Mouse (Mus musculus): Measurements from ENCODE around the gene Ticam1.
"Not testable (repeated sequence)": the region's sequence is repeated elsewhere in the genome, so short reads cannot be mapped to it uniquely, and the experiment has no call there.

Gene Ticam1

DNA sequence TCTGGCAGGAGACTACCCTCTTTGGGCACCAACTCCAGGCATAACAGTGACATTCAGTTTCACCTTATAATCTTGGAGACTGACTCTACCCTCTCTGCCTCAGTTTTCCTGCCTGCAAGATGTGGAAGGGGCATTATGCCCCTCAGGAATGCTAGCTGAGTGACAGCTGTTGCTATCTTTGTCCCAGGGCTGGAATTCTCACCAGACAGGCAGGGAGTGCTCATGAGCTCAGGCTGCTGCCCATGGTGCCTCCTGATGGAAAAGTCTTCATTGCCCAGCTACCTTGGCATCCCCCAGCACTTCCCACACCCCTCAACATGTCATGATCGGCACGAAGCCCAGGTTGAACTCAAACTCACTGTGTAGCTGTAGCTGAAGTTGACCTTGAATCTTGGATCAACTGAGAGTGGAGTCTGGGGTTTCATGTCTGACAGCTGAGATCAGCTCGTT, 13.9 kb downstream of the Ticam1 start:
- no peak for DNase-seq

DNA sequence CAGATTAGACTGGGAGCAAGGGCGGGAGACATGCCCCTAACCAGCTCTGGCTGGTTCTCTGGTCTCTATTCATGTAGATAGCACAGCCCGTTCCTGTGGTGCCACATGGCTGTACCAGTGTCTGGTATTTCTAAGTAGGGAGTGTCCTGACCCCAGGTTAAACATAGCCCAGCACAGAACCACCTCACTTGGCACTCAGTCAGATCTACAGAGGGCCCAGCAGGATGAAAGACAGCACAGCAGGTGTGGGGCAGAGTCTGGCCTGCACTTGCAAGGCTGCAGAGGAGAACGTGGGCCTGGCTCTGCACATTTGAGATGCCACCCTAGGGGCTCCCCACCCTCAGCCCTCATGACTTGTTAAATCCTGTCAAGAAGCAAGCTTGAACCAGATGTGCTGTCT, 15.4 kb downstream of the Ticam1 start:
- no peak for DNase-seq

DNA sequence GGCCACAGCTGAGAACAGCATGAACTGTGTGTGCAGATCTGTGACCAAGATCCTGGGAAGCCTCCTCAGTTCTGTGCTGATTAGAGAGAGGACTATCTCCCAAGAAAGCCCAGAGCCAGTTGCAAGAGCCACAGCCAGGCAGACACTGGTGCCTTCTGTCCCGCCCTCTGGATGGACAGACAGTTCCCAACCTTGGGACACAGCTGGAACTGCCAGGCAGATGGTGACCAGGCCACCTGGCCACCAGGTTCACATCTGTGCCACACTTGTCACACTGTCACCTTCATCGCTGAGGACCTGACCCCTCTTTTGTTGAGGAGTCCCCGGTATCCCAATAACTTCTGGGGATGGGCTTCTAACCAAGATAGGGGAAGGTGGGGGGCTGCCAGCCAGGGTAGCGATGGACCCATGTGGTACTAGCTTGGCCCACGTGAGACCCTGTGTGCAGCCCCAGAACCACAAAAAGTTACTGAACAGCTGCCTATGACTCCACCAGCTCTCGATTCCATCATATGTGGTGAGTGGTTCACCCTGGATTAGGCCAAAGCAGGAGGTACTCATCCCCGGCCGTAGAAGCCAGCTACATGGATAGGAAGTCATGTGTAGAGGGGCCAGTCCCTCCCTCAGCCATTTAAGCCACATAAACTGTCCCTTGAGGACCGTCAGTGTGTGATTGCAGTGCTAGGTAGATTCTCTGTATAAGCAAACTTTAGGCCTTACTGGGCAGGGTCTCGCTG, 17.1 kb downstream of the Ticam1 start:
- DNase-seq, result no peak

GRCm38 (mm10) chr17:56258812-56259211, 17.8 kb downstream of the Ticam1 start:
- not testable (repeated sequence) for DNase-seq

- DNase-seq, result not testable (repeated sequence)
Observed at GRCm38 (mm10) chr17:56258269-56258668, 18.3 kb downstream of the Ticam1 start.

DNA sequence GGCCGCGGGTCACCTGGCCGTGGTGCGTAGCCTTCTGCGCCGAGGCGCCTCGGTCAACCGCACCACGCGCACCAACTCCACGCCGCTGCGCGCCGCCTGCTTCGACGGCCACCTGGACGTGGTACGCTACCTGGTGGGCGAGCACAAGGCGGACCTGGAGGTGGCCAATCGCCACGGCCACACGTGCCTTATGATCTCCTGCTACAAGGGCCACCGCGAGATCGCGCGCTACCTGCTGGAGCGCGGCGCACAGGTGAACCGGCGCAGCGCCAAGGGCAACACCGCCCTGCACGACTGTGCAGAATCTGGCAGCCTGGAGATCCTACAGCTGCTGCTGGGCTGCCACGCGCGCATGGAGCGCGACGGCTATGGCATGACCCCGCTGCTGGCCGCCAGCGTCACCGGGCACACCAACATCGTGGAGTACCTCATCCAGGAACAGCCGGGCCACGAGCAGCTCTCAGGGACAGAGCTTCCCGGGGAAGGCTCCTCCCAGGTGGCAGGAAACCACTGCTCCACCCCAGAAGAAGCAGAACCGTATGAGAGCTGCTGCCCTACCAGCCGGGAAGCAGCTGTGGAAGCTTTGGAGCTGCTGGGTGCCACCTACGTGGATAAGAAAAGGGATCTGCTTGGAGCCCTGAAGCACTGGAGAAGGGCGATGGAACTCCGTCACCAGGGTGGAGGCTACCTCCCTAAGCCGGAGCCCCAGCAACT, 19.2 kb downstream of the Ticam1 start:
- peak in 1 of 2 experiments; percentile 53 for DNase-seq

GRCm38 (mm10) chr17:56256239-56256881, 20.2 kb downstream of the Ticam1 start, which contains the start of gene Fem1a:
TSS of gene Fem1a (plus strand) at chr17:56256810.
- peak; percentile 94 to 96 for DNase-seq

GRCm38 (mm10) chr17:56255863-56256238, 20.7 kb downstream of the Ticam1 start:
- DNase-seq, result peak; percentile 98 to 99

GRCm38 (mm10) chr17:56255429-56255828, 21.2 kb downstream of the Ticam1 start:
- peak; percentile 53 to 57 for DNase-seq

GRCm38 (mm10) chr17:56254695-56255094, 21.9 kb downstream of the Ticam1 start:
- DNase-seq, result no peak

- peak; percentile 78 to 82 for DNase-seq
Observed at GRCm38 (mm10) chr17:56251136-56251829, 25.3 kb downstream of the Ticam1 start.

DNA sequence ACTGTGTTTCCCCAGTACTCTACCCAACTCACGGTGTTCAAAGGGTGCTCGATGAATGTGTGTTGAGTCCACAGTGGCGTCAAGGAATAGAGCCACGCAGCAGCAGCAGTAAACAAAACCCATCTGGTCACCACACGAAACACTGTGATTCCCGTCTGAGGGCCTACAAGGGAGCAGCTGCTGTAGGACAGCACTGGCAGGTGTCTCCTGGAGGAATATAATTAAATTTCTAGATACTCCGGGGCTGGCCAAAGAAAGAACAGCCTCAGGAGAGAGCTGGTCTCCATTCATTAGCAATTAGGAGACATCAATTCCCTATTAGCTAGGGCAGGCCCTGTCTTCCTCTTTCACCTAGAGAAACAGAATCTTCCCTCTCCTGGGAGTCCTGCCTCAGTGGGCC, 31.0 kb downstream of the Ticam1 start:
- DNase-seq, result no peak

DNA sequence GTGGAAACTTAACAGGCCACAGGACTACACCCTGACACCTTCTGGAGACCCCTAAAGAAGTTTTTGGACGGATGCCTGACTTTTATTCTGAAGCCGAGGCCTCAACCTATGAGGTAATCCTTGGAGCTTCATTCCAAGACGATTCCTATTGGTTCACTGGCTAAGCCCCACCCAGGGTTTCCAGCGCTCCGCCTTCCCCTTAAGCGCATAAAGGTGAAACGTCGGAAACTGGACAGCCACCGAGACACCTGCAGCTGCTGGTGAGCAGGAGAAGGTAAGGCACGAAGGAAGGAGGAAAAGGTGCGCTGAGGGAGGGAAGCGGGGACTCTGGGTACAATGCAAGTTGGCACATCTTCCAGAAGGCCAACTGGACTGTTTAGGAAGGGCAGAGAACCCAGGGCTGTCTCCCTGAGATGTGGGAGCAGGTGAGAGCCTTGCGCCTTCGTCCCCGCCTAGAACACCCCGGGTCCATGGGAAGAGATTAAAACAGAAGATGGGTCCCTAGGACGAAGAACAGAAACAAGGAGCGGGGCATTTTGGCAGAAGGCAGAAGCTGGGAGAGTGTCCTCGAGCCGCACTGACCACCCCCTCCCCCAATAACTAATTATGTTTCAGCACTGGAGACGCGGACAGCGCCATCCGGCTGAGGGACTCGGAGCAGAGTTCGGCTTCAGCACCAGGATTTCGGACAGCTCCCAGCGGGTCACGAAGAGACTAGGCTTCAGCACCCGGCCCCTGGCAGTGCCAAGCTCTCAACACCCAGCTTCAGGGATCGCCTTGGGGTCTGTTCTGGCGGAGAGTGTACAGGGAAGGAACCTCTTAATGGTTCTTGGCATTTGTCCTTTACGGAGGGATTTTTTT, 34.8 kb downstream of the Ticam1 start:
- peak; percentile 89 to 93 for DNase-seq

- DNase-seq, result peak; percentile 28 to 62
Observed at GRCm38 (mm10) chr17:56233818-56234469, 42.6 kb downstream of the Ticam1 start.

GRCm38 (mm10) chr17:56233389-56233788, 43.2 kb downstream of the Ticam1 start:
- DNase-seq, result no peak

GRCm38 (mm10) chr17:56229943-56230342, 46.6 kb downstream of the Ticam1 start:
- no peak for DNase-seq

DNA sequence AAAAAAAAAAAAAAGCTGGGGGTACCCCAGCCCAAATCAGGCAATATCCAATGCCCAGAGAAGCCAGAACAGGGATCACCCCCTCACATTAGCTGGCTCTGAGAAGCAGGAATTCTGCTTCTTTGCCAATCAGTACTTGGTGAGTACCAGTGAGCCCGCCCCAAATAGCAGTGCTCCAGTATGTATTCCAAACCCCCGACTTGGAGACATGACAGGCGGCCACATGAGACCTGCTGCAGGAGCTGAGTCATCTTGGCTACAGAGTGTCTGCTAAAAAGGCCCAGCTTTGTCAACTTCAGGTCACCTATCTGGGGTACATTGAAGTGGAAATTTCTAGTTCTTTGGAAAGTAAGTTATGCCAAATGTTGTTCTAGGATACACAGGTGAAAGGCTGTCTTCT, 50.0 kb downstream of the Ticam1 start:
- DNase-seq, result no peak

- DNase-seq, result no peak
Observed at GRCm38 (mm10) chr17:56224916-56225315, 51.7 kb downstream of the Ticam1 start.

DNA sequence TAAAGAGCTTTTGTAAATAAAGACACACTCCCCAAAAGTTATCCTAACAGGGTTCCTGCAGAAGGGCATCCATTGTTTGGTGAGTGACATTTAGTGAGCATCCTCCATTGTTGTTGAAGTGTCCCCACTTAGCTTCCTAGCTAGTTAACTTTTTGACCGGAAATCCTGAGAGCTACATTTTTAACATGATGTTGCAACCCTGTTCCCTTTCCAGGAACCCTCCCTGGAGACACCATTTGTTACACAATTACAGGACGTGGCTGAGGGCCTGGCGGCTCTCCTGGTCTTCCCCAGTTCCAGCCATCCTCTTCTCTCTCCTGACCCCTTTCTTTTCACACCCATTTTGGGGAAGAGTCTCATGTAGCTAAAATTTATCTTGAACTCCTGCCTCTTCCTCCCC, 56.8 kb downstream of the Ticam1 start:
- DNase-seq, result peak; percentile 50 to 62

All from lung, postnatal 4 days (tissue).